Mouse (Mus musculus): ENCODE measurements around the gene Fgfr2. TPM values are rescaled to one million over a fixed set of nuclear protein-coding genes. Genes with fewer than 3 reads are reported as not detected.

The Fgfr2 gene
- polyA plus RNA-seq, 1 experiment from 2014 or later, result 11.2 TPM

DNA sequence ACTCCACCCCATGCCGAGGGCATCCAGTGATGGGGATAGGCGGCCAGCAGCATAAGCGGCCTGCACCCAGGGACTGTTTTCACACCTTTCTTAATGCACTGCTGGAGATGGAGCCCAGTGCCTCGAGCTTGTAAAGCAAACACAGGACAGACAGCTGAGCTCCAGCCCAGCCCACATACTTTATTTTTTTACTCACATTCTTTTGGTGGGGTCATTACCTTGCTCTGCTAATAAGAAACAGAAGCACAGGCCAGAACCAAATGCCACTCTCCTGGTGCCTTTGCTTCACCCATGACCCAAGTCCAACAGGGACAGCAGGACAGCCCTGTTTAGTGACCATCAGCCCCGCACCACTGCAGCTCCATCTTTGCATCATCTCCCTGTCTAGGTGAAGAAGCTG, 2961.6 kb downstream of the Fgfr2 start:
- no peak for ATAC-seq
- no peak overlapping the region for H3K4me3 ChIP-seq (ENCODE audit: low read depth, low read length)
- H3K9me3 ChIP-seq (ENCODE audit: low read length), result no peaks in the 10 kb centered on the region
- no peaks in the 10 kb centered on the region for H3K4me1 ChIP-seq (ENCODE audit: insufficient read depth)
- H3K27me3 ChIP-seq (ENCODE audit: insufficient read depth, low read length), result no peaks in the 10 kb centered on the region
- H3K9ac ChIP-seq (replicated peaks), result no peak overlapping the region
- H3K4me2 ChIP-seq (ENCODE audit: low read depth, low read length), result no peak overlapping the region
- no peak overlapping the region for H3K27ac ChIP-seq (ENCODE audit: low read depth)
- no peak for TF ChIP-seq EP300 (IDR thresholded peaks at IDR 0.05; ENCODE audit: low read depth)
- no peak for TF ChIP-seq CTCF (IDR thresholded peaks at IDR 0.05; ENCODE audit: low read depth)
- WGBS (ENCODE audit: insufficient replicate concordance), result 66% methylated on average over 5 of the region's 5 CpGs
- no peak for DNase-seq
- H3K36me3 ChIP-seq (replicated peaks; ENCODE audit: insufficient read depth, low read length), result 0 out of 2 replicates have a peak, but pooled peaks cover 3% of the 10 kb centered on the region

DNA sequence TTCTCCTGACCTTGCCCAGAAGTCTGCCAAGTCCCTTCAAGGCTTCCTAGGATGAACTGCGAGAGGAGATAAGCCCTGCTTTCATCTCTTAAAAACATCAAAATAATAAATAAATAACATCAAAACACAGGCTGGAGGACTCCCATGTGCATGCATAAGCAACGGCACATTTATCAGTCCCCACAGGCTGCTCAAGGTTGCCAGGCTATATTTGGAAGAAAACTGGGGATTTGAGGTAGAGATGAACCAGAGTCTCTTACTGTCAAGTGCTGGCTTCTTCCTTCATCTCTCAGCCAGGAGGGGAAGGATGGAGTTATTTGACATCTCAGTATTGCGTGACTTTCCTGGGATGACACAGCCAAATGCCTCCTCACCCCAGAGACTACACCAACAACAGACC, 2964.3 kb downstream of the Fgfr2 start:
- no peak for ATAC-seq
- TF ChIP-seq EP300 (IDR thresholded peaks at IDR 0.05; ENCODE audit: low read depth) (no peak), CTCF (IDR thresholded peaks at IDR 0.05; ENCODE audit: low read depth) (no peak)
- Histone ChIP-seq H3K9me3 (ENCODE audit: low read length) (no peaks in the 10 kb centered on the region), H3K4me3 (ENCODE audit: low read depth, low read length) (no peak overlapping the region), H3K4me2 (ENCODE audit: low read depth, low read length) (no peak overlapping the region), H3K27ac (ENCODE audit: low read depth) (no peak overlapping the region), H3K36me3 (replicated peaks; ENCODE audit: insufficient read depth, low read length) (0 out of 2 replicates have a peak, but pooled peaks cover 3% of the 10 kb centered on the region), H3K27me3 (ENCODE audit: insufficient read depth, low read length) (no peaks in the 10 kb centered on the region), H3K4me1 (ENCODE audit: insufficient read depth) (no peaks in the 10 kb centered on the region), H3K9ac (replicated peaks) (no peak overlapping the region)
- 78% methylated on average over 3 of the region's 3 CpGs for WGBS (ENCODE audit: insufficient replicate concordance)
- DNase-seq, result no peak

DNA sequence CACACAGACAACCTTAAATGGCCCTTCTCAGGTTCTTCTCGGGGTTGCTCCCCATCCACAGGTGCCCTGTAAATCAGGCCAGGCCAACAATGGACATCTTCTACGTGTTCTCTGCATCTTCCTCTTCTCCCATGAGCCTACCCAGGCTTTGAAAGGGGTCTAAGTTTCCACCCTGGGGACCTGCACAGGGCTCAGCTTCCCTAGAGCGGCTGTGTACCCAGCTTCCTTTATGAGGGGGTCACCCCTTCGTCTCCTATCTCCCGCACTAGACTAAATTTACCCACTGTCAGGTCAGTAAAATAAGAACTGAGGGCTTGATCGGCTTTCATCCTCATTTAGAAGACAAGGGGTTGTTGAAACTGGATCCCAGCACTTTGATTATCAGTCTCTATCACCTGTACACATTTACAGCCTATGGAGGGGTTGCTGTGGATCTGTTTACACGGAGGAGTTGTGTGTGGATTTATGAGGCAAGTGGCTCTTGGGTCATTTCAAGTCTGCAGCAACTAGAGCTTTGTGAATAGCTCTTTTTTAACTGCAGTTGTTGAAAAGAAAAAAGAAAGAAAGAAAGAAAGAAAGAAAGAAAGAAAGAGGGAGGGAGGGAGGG, 2969.7 kb downstream of the Fgfr2 start:
- Histone ChIP-seq H3K36me3 (replicated peaks; ENCODE audit: insufficient read depth, low read length) (no peaks in the 10 kb centered on the region), H3K9ac (replicated peaks) (no peak overlapping the region), H3K27me3 (ENCODE audit: insufficient read depth, low read length) (no peaks in the 10 kb centered on the region), H3K4me3 (ENCODE audit: low read depth, low read length) (no peak overlapping the region), H3K4me1 (ENCODE audit: insufficient read depth) (no peaks in the 10 kb centered on the region), H3K9me3 (ENCODE audit: low read length) (no peaks in the 10 kb centered on the region), H3K4me2 (ENCODE audit: low read depth, low read length) (no peak overlapping the region), H3K27ac (ENCODE audit: low read depth) (no peak overlapping the region)
- ATAC-seq (no peak), DNase-seq (no peak)
- TF ChIP-seq EP300 (IDR thresholded peaks at IDR 0.05; ENCODE audit: low read depth) (no peak), CTCF (IDR thresholded peaks at IDR 0.05; ENCODE audit: low read depth) (no peak)
- 53% methylated on average over 7 of the region's 7 CpGs for WGBS (ENCODE audit: insufficient replicate concordance)

DNA sequence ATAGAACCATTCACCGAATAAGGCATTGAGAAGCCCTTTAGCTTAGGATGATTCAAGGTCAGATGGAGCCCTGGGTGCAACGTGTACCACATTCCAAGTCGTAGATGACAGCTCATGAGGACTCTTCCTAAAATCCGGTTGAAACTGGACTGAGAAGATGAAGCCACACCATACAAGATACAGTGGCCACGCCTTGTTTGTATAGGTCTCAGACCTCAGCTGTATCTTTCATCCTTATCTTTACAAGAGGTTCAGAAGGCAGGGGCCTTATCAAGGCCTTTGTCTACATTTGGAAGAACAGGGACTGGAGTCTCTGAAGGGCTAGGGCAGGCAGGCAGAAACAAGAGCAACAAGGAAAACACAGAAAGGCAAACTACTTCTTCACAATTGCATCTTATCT, 2974.2 kb downstream of the Fgfr2 start:
- TF ChIP-seq CTCF (IDR thresholded peaks at IDR 0.05; ENCODE audit: low read depth), result no peak
- TF ChIP-seq EP300 (IDR thresholded peaks at IDR 0.05; ENCODE audit: low read depth), result no peak
- no peak overlapping the region for H3K27ac ChIP-seq (ENCODE audit: low read depth)
- H3K4me1 ChIP-seq (ENCODE audit: insufficient read depth), result no peaks in the 10 kb centered on the region
- H3K9me3 ChIP-seq (ENCODE audit: low read length), result no peaks in the 10 kb centered on the region
- no peaks in the 10 kb centered on the region for H3K36me3 ChIP-seq (replicated peaks; ENCODE audit: insufficient read depth, low read length)
- WGBS (ENCODE audit: insufficient replicate concordance), result 50% methylated on average over 5 of the region's 5 CpGs
- H3K9ac ChIP-seq (replicated peaks), result no peak overlapping the region
- DNase-seq (no peak), ATAC-seq (no peak)
- H3K27me3 ChIP-seq (ENCODE audit: insufficient read depth, low read length), result no peaks in the 10 kb centered on the region
- no peak overlapping the region for H3K4me3 ChIP-seq (ENCODE audit: low read depth, low read length)
- H3K4me2 ChIP-seq (ENCODE audit: low read depth, low read length), result no peak overlapping the region

DNA sequence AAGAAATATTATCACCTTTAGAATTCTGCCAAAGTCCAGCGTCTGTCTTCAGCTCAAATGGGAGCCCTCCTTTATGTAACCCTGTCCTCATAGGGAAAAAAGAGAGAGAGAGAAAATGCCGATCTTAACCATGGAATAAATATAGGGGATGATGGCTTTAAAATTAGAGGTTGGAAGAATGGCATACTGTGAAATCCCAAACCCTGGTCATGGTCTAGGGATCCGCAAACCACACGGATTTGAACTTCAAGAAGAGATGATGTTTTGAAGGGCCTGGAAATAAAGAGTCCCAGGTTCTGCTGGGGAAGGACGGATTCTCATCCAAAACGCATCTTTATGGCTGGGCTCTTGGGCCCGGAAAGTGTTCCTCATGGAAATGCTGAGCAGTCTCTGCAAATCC, 2975.9 kb downstream of the Fgfr2 start:
- ATAC-seq, result no peak
- H3K9ac ChIP-seq (replicated peaks), result no peak overlapping the region
- no peaks in the 10 kb centered on the region for H3K36me3 ChIP-seq (replicated peaks; ENCODE audit: insufficient read depth, low read length)
- TF ChIP-seq CTCF (IDR thresholded peaks at IDR 0.05; ENCODE audit: low read depth), result no peak
- TF ChIP-seq EP300 (IDR thresholded peaks at IDR 0.05; ENCODE audit: low read depth), result no peak
- no peak overlapping the region for H3K4me2 ChIP-seq (ENCODE audit: low read depth, low read length)
- no peaks in the 10 kb centered on the region for H3K4me1 ChIP-seq (ENCODE audit: insufficient read depth)
- 78% methylated on average over 7 of the region's 7 CpGs for WGBS (ENCODE audit: insufficient replicate concordance)
- no peaks in the 10 kb centered on the region for H3K9me3 ChIP-seq (ENCODE audit: low read length)
- DNase-seq, result no peak
- no peaks in the 10 kb centered on the region for H3K27me3 ChIP-seq (ENCODE audit: insufficient read depth, low read length)
- no peak overlapping the region for H3K4me3 ChIP-seq (ENCODE audit: low read depth, low read length)
- no peak overlapping the region for H3K27ac ChIP-seq (ENCODE audit: low read depth)

DNA sequence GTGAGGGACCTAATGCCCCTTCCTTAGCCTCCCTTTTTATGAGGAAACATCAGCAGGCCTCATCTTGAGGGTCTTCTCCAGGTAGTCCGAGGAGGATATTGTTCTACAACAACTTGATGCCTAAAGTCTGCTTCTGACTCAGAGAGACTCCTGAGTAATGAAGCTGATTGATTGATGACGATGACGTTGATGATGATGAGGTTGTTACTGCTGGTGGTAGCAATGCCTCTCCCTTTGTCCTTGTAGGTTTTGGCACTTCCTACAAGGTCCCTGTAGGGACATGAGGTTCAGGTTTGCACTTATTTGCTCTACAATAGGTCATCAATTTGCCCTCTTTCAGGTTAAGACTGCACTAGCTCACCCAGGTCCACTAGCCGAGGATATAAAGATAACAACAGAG, 2977.9 kb downstream of the Fgfr2 start:
- no peak for DNase-seq
- no peaks in the 10 kb centered on the region for H3K4me1 ChIP-seq (ENCODE audit: insufficient read depth)
- H3K27me3 ChIP-seq (ENCODE audit: insufficient read depth, low read length), result no peaks in the 10 kb centered on the region
- no peak overlapping the region for H3K4me2 ChIP-seq (ENCODE audit: low read depth, low read length)
- WGBS (ENCODE audit: insufficient replicate concordance), result 73% methylated on average over 4 of the region's 4 CpGs
- no peak overlapping the region for H3K4me3 ChIP-seq (ENCODE audit: low read depth, low read length)
- no peak overlapping the region for H3K9ac ChIP-seq (replicated peaks)
- no peaks in the 10 kb centered on the region for H3K9me3 ChIP-seq (ENCODE audit: low read length)
- H3K36me3 ChIP-seq (replicated peaks; ENCODE audit: insufficient read depth, low read length), result no peaks in the 10 kb centered on the region
- no peak for ATAC-seq
- H3K27ac ChIP-seq (ENCODE audit: low read depth), result no peak overlapping the region
- TF ChIP-seq EP300 (IDR thresholded peaks at IDR 0.05; ENCODE audit: low read depth), result no peak
- TF ChIP-seq CTCF (IDR thresholded peaks at IDR 0.05; ENCODE audit: low read depth), result no peak

DNA sequence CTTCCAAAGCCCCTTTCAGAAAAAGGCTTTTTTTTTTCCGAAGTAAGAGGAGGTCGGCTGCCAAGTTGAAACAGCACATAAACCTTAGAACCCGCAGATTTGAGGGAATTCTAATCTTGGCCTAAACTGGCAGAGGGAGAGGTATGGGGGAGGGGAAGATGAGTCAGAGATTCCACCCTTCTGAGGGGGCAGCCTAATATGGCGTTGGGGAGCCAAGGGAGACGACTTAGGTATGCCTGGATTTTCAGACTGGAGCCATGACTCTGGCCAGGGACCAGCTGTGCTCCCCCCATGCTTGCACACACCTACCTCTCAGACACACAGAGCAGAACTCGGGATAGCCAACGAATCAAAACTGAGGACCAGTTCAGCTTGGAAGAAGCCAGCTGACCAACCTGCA, 2979.8 kb downstream of the Fgfr2 start:
- ATAC-seq (no peak), DNase-seq (no peak)
- no peak overlapping the region for H3K27ac ChIP-seq (ENCODE audit: low read depth)
- no peak for TF ChIP-seq CTCF (IDR thresholded peaks at IDR 0.05; ENCODE audit: low read depth)
- no peak for TF ChIP-seq EP300 (IDR thresholded peaks at IDR 0.05; ENCODE audit: low read depth)
- H3K9ac ChIP-seq (replicated peaks), result no peak overlapping the region
- 65% methylated on average over 7 of the region's 7 CpGs for WGBS (ENCODE audit: insufficient replicate concordance)
- H3K36me3 ChIP-seq (replicated peaks; ENCODE audit: insufficient read depth, low read length), result no peaks in the 10 kb centered on the region
- H3K4me3 ChIP-seq (ENCODE audit: low read depth, low read length), result no peak overlapping the region
- H3K4me2 ChIP-seq (ENCODE audit: low read depth, low read length), result no peak overlapping the region
- H3K27me3 ChIP-seq (ENCODE audit: insufficient read depth, low read length), result no peaks in the 10 kb centered on the region
- H3K9me3 ChIP-seq (ENCODE audit: low read length), result no peaks in the 10 kb centered on the region
- no peaks in the 10 kb centered on the region for H3K4me1 ChIP-seq (ENCODE audit: insufficient read depth)

All from liver, postnatal 0 days (tissue).